Mouse (Mus musculus) hindlimb bud, embryonic 11.5 days (tissue): Measurements from ENCODE around the gene Dll3.
A peak's percentile ranks its signal among the peaks of the same experiment; 100 is the strongest.

ENCODE experiments used
- DNase-seq: peaks from one replicate; pipeline ENCODE4 v3.0.0-alpha.2; 2012; ENCODE audit warnings: low read depth, low spot score; ENCODE audit errors: extremely low spot score

Gene Dll3

DNA sequence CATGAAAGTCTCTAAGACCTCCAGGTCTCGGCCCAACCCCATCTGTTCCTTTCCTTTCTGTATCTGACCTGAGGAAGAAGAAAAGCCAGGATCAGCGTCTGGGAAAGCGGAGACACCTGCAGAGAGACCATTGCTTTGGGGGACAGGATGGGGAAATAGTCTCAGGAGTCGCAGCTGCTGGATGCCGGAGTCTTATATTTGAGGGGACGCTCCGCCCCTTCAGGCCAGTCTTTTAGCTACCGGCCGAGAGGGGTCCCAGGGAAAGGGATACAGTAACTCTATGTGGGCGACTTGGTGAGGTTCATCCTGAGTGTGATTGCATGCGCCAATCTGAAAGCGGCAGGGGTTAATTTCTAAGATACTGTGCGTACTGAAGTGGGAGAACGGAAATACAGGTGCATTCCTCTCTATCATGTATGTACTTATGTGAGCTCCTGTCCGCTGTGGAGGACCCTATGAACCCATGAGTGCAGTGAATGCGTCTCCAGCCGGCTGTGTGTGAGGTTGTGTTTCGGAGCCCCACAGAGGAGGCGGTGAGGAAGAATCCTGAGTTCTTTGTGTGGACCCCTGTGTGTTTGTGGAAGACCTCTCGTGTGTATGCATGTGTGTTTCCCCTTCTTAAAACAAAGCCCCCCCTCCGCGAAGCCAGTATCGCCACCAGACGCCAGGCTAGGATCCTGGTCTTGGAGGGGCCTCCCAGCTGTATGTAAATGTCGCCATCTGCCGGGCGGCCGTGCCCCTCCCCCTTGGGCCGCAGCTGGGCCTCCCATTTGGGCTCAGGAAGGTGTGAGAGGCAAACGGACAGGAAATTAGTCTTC is at the start of gene Dll3:
Dll3 (minus strand) TSS at position 623 of the 818 bp plus-strand sequence.
- DNase-seq, result no peak

DNA sequence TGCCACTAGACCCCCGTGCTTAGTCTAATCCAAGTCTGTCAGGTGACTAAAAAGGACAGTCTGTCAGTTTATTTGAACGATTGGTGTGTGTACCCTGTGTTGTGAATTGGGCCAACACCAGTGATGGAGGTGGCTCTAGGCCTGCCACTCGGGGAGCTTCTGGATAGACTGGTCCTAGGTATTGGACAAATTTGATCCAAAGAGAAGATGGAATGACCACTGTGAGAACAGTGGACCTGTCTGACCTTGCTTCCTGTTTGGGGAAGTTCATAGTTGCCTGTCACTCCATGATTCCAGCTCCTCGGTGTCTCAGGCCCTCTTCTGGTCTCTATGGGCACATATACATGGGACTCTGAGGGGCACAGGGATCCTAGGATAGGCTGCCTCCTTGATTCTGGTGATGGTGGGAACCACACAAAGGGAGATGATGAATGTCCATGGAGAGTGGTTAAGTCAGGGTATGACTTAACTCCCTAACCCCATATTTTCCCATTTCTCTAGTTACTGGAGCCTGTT is 49.7 kb upstream of the Dll3 start:
- DNase-seq, result no peak

DNA sequence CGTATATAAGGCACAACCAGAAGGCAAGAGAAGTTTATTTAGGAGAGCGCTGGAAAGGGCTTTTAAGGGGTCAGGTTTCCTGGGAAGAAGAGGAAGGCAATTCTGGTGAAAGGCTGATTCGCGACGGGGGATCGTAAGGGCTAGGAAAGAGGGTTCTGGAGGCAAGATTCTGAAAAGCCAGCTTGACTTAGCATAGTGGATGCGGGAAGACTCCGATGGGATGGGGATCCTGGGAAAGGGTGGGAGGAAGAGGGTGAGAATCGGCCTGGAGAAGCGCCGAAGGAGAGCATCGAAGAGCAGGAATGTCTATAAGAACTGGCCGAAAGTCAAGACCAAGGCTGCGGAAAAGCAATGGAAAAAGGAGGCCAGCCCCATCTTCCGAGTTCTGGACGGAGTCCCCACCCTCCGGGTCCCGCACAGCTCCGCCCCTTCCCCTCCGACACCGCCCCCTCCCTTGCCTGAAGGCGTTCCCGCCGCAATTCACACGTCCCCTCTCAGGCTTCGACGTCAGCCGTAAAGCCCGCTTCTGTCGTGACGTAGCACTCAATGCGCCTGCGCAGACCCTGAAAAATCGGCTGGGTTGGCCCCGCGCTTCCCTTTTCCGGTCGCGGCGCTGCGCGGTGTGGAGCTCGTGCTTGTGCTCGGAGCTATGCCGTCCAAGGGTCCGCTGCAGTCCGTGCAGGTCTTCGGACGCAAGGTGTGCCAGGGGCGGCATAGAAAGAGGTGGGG is 48.3 kb upstream of the Dll3 start, which contains the start of gene Rps16:
Rps16 (plus strand) TSS at position 498 of the 729 bp plus-strand sequence.
- DNase-seq, result peak; percentile 92

DNA sequence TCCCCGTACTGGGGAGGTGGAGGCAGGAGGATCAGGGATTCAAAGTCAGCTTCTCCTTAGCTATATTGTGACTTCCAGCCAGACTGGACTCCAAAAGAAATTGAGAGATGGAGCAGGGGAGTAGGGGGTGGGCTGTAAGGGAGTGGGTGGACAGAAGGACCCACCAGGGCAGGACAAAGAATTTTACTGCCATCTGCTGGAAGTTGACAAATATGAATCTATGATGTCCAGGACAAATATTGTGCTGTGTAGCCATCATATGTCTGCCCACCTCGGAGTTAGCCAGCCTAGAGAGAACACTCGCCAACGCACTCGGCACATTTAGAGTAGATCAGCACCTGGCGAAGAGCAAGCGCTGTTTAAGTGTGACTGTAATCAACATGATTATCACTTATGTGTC is 46.6 kb upstream of the Dll3 start:
- no peak for DNase-seq

DNA sequence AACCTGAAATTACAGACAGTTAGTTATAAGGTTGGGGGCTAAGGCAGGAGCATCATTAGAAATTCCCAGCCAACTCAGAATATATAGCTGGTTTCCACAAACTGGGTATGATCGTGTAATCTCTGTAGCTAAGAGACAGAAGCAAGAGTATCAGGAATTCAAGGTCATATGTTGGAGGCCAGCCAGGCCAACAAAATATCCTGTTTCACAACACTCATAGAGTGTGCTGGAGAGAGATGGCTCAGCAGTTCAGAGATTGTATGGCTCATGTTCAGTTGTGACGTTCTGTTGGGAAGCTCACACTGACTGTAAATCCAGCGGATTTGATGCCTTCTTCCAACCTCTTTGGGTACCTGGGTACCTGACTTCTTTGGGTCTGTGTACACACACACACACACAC is 45.7 kb upstream of the Dll3 start:
- no peak for DNase-seq

DNA sequence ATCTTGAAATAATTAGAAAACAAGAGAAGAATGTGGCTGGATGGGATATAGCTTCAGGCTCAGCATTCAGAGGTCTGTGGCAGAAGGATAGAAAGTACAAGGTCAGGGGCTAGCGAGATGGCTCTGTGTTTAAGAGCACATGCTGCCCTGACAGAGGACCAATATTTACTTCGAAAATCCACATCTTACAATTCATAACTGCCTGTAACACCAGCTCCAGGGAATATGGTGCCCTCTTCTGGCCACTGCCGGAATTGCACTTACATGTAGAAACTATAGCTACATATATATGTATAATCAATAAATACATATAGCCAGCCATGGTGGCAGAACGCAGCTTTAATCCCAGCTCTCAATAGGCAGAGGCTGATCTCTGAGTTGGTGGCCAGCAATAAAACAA is 42.6 kb upstream of the Dll3 start:
- DNase-seq, result no peak

DNA sequence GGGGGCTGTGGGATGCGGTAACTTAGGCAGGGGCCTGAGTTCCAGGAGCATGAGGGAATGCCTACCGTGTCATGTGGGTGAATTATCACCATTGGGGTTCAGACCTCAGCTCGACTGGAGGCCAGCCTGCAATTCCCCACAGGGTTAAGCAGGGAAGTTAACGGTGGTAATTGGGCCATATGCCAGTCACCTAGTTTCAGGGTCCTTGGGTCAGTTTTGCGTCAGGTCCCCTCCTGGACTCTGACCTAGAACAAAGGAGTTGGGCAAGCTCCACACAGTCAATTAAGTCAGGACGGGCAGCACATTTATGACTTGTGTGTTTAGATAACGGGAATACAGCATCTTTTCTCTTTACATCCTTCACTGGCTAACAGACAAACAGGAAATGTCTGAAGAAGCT is 39.3 kb upstream of the Dll3 start:
- DNase-seq, result no peak

DNA sequence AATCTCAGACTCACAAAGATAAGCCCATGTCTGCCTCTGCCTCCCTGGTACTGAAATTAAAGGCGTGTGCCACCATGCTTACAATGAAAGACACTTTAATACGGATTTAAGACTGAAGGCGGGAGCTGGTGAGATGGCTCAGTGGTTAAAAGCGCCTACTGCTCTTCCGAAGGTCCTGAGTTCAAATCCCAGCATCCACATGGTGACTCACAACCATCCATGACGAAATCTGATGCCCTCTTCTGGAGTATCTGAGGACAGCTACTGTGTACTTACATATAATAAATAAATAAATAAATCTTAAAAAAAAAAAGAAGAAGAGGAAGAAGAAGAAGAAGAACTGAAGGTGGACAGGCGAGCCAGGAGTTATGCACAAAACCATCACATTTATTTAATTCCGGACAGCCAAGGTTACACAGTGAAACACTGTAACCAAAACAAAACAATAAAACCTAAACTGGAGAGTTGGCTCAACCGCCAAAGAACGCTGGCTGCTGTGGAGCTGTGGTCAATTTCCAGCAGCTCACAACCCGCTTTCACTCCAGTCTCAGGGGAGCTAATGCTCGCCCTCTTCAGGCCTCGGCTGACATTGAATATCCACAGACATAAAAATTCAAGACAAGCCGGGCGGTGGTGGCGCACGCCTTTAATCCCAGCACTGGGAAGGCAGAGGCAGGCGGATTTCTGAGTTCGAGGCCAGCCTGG is 37.3 kb upstream of the Dll3 start:
- DNase-seq, result no peak

DNA sequence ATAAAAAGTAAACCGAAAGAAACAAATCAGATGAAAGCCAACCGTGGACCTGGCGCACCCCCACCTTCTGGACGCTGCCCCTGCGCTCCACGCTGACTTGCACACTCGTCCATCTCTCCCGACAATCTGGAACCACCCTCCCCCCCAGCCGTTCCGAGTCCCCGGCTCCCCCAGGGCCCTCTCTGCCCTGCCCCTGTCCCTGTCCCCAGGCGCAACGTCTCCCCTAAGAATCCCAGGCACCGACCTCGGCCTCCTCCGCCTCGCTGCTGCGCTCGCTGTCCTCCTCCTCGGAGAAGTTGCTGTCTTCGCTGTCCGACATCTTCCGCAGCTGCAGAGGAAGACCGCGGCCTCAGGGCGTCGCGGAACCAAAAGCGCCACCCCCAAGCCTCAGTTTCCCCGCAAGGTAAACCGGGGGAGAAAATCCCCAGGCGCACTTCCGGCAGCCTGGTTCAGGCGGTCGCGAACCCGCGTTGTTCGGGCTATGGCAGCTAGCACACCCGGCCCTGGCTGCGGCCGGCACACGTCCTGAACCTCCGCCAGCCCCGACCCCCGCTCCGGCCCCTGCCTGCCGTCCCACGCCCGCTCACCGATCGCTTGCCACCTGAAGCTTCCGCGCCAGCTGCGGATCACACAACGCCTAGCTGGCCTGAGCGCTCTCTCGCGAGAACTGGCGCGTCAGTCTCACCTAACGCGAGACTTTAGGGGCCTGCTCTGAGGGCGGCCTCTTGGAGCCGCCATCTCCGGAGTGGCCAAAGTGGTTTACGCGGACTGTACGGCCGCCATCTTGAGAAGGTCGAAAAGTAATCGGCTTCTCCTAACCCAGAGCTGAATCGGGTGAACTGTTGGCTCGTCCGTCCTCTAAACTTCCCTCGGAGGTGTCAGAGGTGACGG is 36.3 kb upstream of the Dll3 start, which contains the start of gene Supt5:
Supt5 (minus strand) TSS at position 639 of the 891 bp plus-strand sequence.
- peak; percentile 94 for DNase-seq

DNA sequence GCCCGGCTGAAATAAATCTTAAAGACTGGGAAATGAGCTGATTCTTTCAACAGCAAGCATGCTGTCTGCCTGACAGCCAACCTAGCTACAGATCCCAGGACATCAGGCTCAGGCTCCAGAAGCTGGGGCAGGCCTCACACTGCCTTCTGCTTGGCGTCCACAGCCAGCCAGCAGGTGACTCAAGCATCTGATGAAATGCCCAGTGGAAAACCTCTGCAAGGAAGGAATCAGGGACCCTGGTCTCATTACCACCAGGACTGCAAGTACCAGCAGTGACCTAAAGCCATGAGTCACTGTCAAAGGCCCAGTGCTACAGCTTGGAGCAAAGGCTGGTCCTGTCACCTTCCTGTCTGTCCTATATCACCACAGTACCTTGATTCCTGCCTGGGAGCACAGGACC is 33.4 kb upstream of the Dll3 start:
- no peak for DNase-seq

DNA sequence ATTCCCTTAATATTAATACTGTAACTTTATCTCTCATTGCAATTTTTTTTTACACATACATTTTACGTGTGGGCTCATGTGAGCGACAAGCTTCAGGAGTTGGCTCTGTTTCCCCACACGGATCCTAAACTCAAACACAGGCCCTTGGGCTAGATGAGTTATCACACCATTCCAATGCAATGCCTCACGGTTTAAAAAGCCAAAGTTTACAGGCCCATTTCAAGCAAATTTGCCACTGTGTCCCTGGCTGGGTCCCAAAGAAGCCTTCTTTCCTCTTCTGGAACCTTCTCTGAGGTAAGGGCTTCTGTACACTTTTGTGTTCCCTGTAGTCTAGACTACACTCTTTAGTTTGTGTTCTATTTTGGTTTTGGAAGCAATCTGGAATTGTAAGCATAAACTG is 32.5 kb upstream of the Dll3 start:
- DNase-seq, result no peak

DNA sequence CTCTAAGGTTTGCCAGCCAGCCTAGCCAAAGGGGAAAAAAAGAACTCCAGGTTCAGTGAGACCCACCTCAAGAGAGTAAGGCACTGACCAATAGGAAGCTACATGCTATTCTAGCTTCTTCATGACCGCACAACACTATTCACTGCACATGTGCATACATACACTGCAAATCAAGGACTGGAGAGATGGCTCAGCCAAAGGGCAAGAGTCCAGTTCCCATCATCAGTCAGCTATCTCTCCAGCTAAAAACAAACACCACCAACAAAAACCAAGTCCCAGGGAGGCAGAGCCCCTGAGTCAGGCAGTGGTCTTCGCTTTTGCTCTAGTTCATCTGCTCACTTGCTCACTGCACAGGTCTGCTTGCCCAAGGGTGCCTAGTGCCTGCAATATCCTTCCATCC is 26.2 kb upstream of the Dll3 start:
- DNase-seq, result no peak

DNA sequence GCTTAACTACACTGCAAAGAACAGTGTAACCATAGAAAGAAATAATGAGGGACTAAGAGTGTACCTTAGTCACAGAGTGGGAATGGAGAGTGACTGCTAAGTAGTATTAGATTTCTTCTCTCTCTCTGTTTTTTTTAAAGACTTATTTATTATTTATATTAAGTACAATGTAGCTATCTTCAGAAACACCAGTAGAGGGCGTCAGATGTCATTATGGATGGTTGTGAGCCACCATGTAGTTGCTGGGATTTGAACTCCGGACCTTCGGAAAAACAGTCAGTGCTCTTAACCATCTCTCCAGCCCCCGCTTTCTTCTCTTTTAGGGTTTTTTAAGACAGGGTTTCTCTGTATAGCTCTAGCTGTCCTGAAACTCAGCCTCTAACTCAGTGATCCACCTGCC is 24.4 kb upstream of the Dll3 start:
- no peak for DNase-seq

DNA sequence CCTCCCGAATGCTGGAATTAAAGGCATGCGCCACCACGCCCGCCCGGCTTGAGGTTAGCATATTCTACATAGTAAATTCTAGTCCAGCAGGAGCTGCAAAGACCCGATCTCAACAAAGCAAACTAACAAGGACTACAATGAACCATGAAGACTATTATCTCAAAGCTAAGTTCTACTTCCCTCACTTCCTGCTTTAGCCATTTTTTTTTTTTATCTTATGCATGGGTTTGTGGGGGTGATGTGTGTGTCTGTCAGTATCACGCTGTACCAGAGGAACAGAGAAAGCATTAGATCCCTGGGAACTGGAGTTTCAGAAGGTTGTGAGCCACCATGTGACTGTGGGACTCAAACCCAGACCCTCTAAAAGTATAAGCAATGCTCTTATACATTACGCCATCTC is 23.3 kb upstream of the Dll3 start:
- DNase-seq, result no peak

DNA sequence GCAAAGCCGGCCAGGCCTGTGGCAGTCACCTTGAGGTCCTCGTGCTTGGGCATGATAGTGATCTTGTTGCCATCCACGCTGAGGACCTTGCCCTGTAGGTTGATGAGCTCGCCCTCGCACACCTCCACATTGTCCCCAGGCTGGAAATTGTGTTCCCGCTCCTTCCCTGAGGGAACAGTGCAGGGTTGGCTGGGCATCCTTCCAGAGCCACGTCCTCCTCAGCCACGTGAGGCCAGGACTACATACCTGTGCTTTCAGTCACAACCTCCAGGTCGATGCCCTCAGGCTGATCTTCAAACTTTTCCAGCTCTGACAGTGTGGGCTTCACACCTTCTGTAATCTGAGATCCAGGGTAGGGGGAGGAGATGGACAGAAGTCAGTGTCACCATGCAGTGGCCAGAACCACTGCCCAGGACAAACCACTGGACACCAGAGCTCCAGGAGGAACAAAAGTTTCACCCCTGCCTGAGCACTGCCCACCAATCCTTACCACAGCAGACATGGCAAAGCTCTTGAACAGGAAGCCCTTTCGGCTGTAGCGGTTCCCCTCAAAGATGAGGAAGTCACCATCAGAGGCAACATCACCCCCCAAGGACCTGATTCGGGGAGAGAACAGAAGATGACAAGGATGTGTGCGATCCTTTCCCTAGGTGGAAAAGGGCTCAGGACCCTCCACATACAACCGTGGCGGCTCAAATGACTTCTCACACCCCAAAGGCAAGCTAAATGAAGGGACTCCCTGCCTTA is 20.1 kb upstream of the Dll3 start:
- no peak for DNase-seq

DNA sequence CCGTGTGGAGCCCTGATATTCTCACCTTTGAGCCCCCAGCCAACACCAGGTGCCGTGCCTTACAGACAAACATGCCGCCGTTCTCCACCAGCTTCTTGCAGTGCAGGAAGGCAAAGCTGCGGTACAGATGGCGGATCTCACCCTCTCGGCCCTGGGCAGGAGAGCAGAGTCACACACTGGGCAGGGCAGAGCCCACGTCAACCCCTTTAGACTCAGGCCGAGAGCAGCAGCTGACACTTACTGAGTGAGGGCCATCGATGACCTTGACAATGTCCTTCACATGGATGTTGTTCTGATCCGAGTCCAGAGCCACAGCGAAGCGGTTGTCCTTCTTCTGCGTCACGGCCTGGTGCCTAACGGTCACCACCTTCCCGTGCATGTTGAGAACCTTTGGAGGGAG is 16.7 kb upstream of the Dll3 start:
- DNase-seq, result no peak

DNA sequence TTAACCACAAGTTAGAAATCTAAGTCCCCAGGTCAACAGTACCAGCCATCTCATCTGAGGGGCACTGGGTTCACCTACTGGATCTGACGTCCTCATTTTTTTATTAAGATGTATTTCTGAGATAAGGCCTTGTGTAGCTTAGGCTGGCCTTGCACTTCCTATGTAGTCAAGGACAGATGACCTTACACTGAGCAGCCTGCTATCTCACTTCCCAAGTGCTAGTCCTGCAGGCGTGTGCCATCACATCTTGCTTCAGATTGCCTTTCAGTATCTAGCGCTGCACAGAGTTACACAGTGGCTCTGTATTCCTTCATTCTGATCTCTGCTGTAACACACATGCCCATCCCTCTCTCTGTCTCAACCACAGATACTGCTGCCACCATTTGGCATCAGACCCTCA is 16.0 kb upstream of the Dll3 start:
- DNase-seq, result no peak

DNA sequence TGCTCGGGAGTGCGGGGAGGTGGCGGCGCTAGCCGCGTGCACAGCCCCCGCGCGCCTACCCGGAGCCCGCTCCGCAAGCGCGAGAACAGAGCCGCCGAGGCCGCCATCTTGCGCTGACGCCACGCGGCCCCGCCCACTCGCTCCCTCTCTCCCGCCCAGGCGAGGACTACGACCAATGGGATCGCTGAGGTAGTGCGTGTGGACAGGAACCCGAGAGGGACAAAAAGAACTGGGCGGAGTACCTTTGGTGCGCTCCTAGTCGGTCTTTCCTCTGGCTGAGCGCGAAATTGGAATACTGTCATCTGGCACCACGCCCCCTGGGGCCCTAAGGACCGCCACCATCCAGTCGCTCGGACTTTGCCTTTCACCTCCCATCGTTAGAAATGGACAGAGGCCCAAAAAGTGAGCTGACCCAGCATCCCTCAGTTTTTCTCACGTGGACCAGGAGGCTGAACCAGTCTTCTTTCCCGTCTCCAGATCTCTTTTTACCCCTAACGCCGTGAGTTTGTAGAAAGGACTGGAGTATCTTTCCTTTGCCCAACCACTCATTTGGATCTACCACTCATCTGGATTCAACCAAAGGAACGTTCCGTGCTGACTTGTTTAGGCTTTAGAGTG is 10.0 kb upstream of the Dll3 start, which contains the start of gene Timm50:
Timm50 (minus strand) TSS at position 147 of the 618 bp plus-strand sequence.
- peak; percentile 93 for DNase-seq
